Mouse (Mus musculus) liver, embryonic 14 days (tissue): ENCODE measurements around the gene Ass1. TPM values are rescaled to one million over a fixed set of nuclear protein-coding genes. Genes with fewer than 3 reads are reported as not detected.

Source experiments
- polyA plus RNA-seq: library from polyadenylated mRNA; depleted of rRNA; stranded (reverse); fragments of >200 nt; gene quantifications from 2 replicates; pipeline ENCODE4 v1.2.3, GENCODE M21; 2012; rRNA removed

Gene Ass1
- polyA plus RNA-seq = 58.7 and 72.4 TPM in 2 replicates

DNA sequence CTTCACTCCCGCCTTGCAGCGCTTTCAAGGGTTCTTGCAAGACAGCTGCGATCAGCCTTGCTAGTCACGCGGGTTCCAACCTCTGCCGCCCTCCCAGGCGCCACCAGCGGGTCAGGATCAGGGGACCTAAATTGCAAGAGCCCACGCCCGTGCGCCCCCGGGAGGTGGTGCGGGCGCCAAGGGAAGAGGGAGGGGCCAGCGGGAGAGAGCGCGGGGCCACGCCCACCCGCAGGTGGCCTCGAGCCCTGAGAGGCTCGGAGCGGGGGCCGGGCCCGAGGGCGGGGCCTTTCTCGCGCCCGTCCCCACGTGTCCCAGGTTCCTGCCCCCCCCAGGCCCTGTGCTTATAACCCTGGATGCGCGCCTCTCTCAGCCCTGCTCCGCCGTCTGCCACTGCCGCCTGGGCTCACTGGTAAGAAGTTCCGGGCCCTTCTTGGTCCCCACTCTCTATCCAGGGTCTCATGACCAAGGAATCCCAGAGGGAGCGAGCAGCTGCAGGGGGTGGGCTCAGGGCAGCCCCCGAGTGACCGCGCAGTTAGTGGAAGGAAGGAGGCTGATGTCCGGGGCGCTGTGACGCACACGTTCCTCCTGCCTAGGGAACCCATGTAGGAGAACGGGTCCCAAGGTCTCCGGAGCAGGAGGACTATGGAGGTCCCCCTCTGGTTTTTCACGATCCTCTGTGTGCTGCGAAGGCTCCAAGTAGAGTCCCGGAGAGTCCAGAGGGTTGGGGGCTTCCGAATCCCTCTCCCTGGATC is at the start of gene Ass1:
Gene Ass1, plus strand, starts transcription at position 277 of the 752 bp plus-strand sequence.

Other genes with a start within 250 kb of the Ass1 start
- 0.37 and 0.45 TPM in 2 replicates for gene Ncs1, start 224.4 kb upstream of the Ass1 start, polyA plus RNA-seq
- gene Hmcn2, start 155.8 kb upstream of the Ass1 start, polyA plus RNA-seq = 0.20 TPM in 2 replicates
- 15.0 and 16.0 TPM in 2 replicates for gene Fubp3, start 102.4 kb downstream of the Ass1 start, polyA plus RNA-seq
- not detected in 2 replicates for gene Prdm12, start 169.8 kb downstream of the Ass1 start, polyA plus RNA-seq
- gene Exosc2, start 200.5 kb downstream of the Ass1 start, polyA plus RNA-seq = 28.0 and 30.3 TPM in 2 replicates
- 8.6 and 10.1 TPM in 2 replicates for gene Abl1, start 218.2 kb downstream of the Ass1 start, polyA plus RNA-seq